Mouse (Mus musculus): Measurements from ENCODE around the gene Cacna1a. TPM values are rescaled to one million over a fixed set of nuclear protein-coding genes. Genes with fewer than 3 reads are reported as not detected.

Cacna1a gene
- total and polyA plus RNA-seq, 2 experiments from 2014 or later, result 4.2 to 8.6 TPM

- peaks cover 58% of the 10 kb centered on the region for H3K27me3 ChIP-seq (ENCODE audit: control insufficient read depth, insufficient read depth, low read length)
- DNase-seq (ENCODE audit: low spot score), result no peak
- no peaks in the 10 kb centered on the region for H3K9me3 ChIP-seq (replicated peaks; ENCODE audit: control insufficient read depth, low read length)
- TF ChIP-seq EP300 (IDR thresholded peaks at IDR 0.05; ENCODE audit: low read depth) (no peak), CTCF (IDR thresholded peaks at IDR 0.05; ENCODE audit: low read depth) (no peak)
- H3K4me3 ChIP-seq (ENCODE audit: low read depth, low read length), result peak overlapping the region; percentile 49
- H3K4me1 ChIP-seq (ENCODE audit: control insufficient read depth, insufficient read depth), result peaks cover 4% of the 10 kb centered on the region; the same call in 1 of the 2 replicates
- H3K27ac ChIP-seq (ENCODE audit: low read depth), result no peak overlapping the region
- H3K9ac ChIP-seq (replicated peaks; ENCODE audit: low read depth, low read length), result no peak overlapping the region
- H3K4me2 ChIP-seq (ENCODE audit: low read depth, low read length), result peak overlapping the region; percentile 72
- peak; percentile 18 for ATAC-seq (ENCODE audit: insufficient read depth, low read depth)
- H3K36me3 ChIP-seq (replicated peaks; ENCODE audit: control insufficient read depth, insufficient read depth, low read length), result no peaks in the 10 kb centered on the region
- WGBS, result under 1% methylated on average over 75 of the region's 84 CpGs
Observed at GRCm38 (mm10) chr8:84559121-84559604, 170.9 kb downstream of the Cacna1a start.

- 46% methylated on average over 4 of the region's 4 CpGs for WGBS
Observed at GRCm38 (mm10) chr8:84561698-84562097, 173.5 kb downstream of the Cacna1a start.

GRCm38 (mm10) chr8:84564042-84564441 lies 175.8 kb downstream of the Cacna1a start:
- no peak for TF ChIP-seq CTCF (IDR thresholded peaks at IDR 0.05; ENCODE audit: low read depth)
- no peak for TF ChIP-seq EP300 (IDR thresholded peaks at IDR 0.05; ENCODE audit: low read depth)
- no peaks in the 10 kb centered on the region for H3K9me3 ChIP-seq (replicated peaks; ENCODE audit: control insufficient read depth, low read length)
- H3K4me3 ChIP-seq (ENCODE audit: low read depth, low read length), result no peak overlapping the region
- no peaks in the 10 kb centered on the region for H3K4me1 ChIP-seq (ENCODE audit: control insufficient read depth, insufficient read depth)
- ATAC-seq (ENCODE audit: insufficient read depth, low read depth), result no peak
- no peak for DNase-seq (ENCODE audit: low spot score)
- no peak overlapping the region for H3K27ac ChIP-seq (ENCODE audit: low read depth)
- no peak overlapping the region for H3K9ac ChIP-seq (replicated peaks; ENCODE audit: low read depth, low read length)
- no peak overlapping the region for H3K4me2 ChIP-seq (ENCODE audit: low read depth, low read length)
- no peaks in the 10 kb centered on the region for H3K36me3 ChIP-seq (replicated peaks; ENCODE audit: control insufficient read depth, insufficient read depth, low read length)
- H3K27me3 ChIP-seq (ENCODE audit: control insufficient read depth, insufficient read depth, low read length), result peaks cover 39% of the 10 kb centered on the region
- WGBS, result 57% methylated on average over 1 of the region's 1 CpGs

More at GRCm38 (mm10) chr8:84561698-84562097, 173.5 kb downstream of the Cacna1a start:
- Histone ChIP-seq H3K36me3 (replicated peaks; ENCODE audit: control insufficient read depth, insufficient read depth, low read length) (no peaks in the 10 kb centered on the region), H3K27ac (ENCODE audit: low read depth) (no peak overlapping the region), H3K9me3 (replicated peaks; ENCODE audit: control insufficient read depth, low read length) (no peaks in the 10 kb centered on the region), H3K4me2 (ENCODE audit: low read depth, low read length) (no peak overlapping the region), H3K27me3 (ENCODE audit: control insufficient read depth, insufficient read depth, low read length) (peaks cover 54% of the 10 kb centered on the region), H3K9ac (replicated peaks; ENCODE audit: low read depth, low read length) (no peak overlapping the region), H3K4me1 (ENCODE audit: control insufficient read depth, insufficient read depth) (no peaks in the 10 kb centered on the region), H3K4me3 (ENCODE audit: low read depth, low read length) (no peak overlapping the region)
- no peak for TF ChIP-seq EP300 (IDR thresholded peaks at IDR 0.05; ENCODE audit: low read depth)
- no peak for TF ChIP-seq CTCF (IDR thresholded peaks at IDR 0.05; ENCODE audit: low read depth)
- ATAC-seq (ENCODE audit: insufficient read depth, low read depth) (no peak), DNase-seq (ENCODE audit: low spot score) (no peak)

GRCm38 (mm10) chr8:84565577-84566360 lies 177.5 kb downstream of the Cacna1a start:
- Histone ChIP-seq H3K27ac (ENCODE audit: low read depth) (no peak overlapping the region), H3K36me3 (replicated peaks; ENCODE audit: control insufficient read depth, insufficient read depth, low read length) (no peaks in the 10 kb centered on the region), H3K27me3 (ENCODE audit: control insufficient read depth, insufficient read depth, low read length) (peaks cover 28% of the 10 kb centered on the region), H3K4me2 (ENCODE audit: low read depth, low read length) (no peak overlapping the region), H3K4me3 (ENCODE audit: low read depth, low read length) (no peak overlapping the region), H3K9ac (replicated peaks; ENCODE audit: low read depth, low read length) (no peak overlapping the region), H3K9me3 (replicated peaks; ENCODE audit: control insufficient read depth, low read length) (no peaks in the 10 kb centered on the region), H3K4me1 (ENCODE audit: control insufficient read depth, insufficient read depth) (no peaks in the 10 kb centered on the region)
- TF ChIP-seq CTCF (IDR thresholded peaks at IDR 0.05; ENCODE audit: low read depth) (no peak), EP300 (IDR thresholded peaks at IDR 0.05; ENCODE audit: low read depth) (no peak)
- WGBS, result 59% methylated on average over 25 of the region's 25 CpGs
- no peak for ATAC-seq (ENCODE audit: insufficient read depth, low read depth)
- no peak for DNase-seq (ENCODE audit: low spot score)

GRCm38 (mm10) chr8:84566816-84567413 lies 178.7 kb downstream of the Cacna1a start:
- no peaks in the 10 kb centered on the region for H3K9me3 ChIP-seq (replicated peaks; ENCODE audit: control insufficient read depth, low read length)
- no peaks in the 10 kb centered on the region for H3K4me1 ChIP-seq (ENCODE audit: control insufficient read depth, insufficient read depth)
- WGBS, result 55% methylated on average over 12 of the region's 12 CpGs
- H3K4me3 ChIP-seq (ENCODE audit: low read depth, low read length), result no peak overlapping the region
- H3K4me2 ChIP-seq (ENCODE audit: low read depth, low read length), result no peak overlapping the region
- no peak overlapping the region for H3K9ac ChIP-seq (replicated peaks; ENCODE audit: low read depth, low read length)
- peaks cover 25% of the 10 kb centered on the region for H3K27me3 ChIP-seq (ENCODE audit: control insufficient read depth, insufficient read depth, low read length)
- DNase-seq (ENCODE audit: low spot score) (no peak), ATAC-seq (ENCODE audit: insufficient read depth, low read depth) (no peak)
- H3K27ac ChIP-seq (ENCODE audit: low read depth), result no peak overlapping the region
- TF ChIP-seq CTCF (IDR thresholded peaks at IDR 0.05; ENCODE audit: low read depth) (no peak), EP300 (IDR thresholded peaks at IDR 0.05; ENCODE audit: low read depth) (no peak)
- no peaks in the 10 kb centered on the region for H3K36me3 ChIP-seq (replicated peaks; ENCODE audit: control insufficient read depth, insufficient read depth, low read length)
